Mouse (Mus musculus): ENCODE results near the gene Slc30a1.

Gene Slc30a1

GRCm38 (mm10) chr1:191906571-191907430 lies at the start of gene Slc30a1:
Slc30a1 (plus strand) TSS chr1:191906767.
- DNase-seq: peak; percentile 98 to 99

DNA sequence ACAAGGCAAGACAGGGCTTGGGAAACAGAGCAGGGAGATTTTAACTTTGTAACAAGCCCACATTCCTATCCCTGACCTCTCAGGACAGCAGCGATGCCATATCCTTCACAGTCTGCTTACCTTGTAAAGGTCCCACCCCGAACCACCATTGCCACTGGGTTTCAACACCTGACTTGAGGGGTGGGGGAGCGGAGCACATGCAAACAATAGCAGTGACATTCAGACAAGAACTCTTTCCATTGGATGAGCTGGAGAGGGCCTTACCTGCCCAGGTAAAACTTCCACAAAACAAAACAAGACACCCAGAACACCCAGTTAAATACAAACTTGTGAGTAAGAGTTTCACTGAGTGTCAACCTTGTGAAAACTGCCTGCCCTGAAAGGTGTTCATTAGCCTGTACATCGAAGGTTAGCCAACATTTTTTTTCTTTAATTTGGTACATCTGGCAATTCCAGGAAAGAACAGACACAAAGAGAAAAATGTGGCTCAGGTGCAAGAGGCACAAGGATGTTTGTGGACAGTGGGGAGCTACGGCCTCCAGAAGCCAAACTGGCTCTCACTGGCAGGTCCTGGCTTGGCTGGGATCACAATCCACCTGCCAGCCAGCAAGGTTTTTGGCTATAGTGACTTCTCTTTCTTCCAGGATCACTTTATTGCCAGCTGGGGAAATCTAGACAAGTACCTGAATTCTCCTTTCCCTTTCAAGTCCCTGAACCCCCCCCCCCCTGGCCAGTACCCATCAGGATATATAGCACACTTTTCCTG lies 49.5 kb upstream of the Slc30a1 start:
- DNase-seq: no peak

- DNase-seq: no peak
Measured at GRCm38 (mm10) chr1:191858136-191858535, 48.4 kb upstream of the Slc30a1 start.

- no peak for DNase-seq
Measured at GRCm38 (mm10) chr1:191859847-191860246, 46.7 kb upstream of the Slc30a1 start.

DNA sequence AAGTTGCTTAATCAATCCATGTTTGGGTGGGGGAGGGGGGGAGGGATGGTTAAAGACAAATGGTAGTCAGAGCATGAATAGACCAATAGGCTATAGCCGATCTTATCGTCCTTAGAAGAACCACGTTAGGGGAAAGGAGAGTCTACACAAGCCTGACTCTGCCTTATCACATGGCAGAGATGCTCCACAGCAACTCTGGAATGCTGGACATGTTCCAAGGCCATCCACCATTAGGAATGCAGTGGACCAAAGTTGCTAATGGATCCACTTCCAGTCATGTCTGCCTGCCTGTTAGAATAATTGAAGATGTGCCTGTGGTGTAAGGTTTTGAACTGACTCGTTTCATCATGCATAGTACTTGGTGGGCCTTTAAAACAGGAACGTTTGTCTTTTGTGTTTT lies 45.3 kb upstream of the Slc30a1 start:
- no peak for DNase-seq

DNA sequence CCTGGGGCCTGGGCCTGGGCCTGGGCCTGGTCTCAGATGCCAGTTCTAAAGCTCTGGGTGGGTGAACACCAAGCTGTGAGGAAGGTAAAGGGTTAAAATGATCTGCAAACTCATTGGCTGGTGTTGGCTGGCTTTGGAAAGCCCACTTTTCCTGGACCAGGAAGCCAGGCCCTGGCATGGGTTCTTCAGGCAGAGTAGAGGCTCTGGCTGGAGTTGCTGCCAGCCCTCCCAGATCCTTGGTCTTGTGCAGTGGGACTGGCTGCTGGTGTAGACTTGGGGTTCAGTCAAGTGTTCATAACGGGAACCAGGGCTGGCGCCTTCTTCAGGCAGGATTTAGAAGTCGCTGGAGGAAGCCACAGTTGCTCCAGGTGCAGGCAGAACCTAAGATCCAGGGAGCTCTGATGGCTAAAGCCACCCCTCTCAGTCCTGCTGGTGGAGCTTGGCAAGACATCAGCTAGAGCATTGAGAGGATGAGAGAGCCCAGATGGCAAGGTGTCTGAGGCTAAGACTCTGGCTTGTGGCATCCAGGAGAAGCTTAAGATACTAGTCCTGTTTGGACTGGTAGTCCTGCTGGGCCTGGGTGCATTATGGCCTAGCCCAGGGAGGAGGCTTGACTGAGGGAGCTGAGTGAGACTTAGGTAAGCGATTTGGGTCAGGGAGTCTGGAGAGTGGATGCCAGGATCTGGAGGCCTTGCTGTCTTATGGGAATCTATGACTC lies 42.6 kb upstream of the Slc30a1 start:
- no peak for DNase-seq

DNA sequence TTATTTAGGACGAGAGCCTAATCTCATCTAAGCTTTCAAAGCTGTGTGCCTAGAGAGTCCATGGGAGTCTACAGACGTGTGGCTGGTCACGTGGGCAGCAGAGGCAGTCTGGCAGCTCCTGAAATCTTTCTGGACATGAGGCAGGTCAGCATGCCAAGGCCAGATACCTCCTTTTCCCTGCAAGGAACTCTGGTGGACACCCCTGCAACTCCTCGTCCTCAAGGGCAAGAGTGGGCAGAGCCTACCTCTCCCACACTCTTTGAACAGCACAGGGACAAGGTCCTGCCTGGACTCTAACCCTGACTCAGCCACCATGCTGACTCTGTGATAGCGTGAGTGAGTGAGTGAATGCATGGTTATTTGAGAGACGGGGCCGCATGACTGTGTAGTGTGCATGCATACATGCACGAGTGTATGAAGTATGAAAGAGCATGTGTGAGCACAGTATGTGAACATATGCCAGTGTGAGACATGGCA lies 42.0 kb upstream of the Slc30a1 start:
- no peak for DNase-seq

DNA sequence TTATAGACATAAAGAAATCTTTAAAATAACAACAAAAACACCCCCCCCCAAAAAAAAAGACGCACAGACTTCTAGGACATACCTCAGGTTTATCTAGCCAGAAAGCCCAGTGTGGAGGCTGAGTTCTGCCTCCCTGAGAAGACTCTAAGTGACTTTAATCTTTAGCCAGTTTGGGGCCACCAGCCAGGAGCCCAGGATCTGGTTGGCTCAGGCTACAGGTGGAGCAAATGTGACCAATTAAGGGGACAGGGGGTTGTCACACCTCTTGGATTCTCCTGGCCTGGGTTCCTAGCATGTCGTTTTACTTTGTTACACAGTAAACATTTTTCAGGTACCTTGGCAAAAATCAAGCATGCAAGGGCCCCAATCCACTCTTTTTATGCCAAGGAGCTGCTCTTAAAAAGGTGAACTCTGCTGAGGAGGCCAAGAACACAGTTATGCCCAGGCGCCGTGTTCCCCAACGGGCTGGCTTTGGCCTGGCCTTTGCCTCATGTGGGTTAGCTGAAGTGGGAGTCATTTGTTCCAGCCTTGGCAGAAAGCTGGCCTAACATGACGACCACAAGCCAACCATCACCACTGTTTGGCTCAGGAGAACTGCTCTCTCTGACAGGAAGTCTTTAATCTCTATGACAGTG lies 34.4 kb upstream of the Slc30a1 start:
- DNase-seq: no peak

- no peak for DNase-seq
Measured at GRCm38 (mm10) chr1:191875006-191875405, 31.6 kb upstream of the Slc30a1 start.

DNA sequence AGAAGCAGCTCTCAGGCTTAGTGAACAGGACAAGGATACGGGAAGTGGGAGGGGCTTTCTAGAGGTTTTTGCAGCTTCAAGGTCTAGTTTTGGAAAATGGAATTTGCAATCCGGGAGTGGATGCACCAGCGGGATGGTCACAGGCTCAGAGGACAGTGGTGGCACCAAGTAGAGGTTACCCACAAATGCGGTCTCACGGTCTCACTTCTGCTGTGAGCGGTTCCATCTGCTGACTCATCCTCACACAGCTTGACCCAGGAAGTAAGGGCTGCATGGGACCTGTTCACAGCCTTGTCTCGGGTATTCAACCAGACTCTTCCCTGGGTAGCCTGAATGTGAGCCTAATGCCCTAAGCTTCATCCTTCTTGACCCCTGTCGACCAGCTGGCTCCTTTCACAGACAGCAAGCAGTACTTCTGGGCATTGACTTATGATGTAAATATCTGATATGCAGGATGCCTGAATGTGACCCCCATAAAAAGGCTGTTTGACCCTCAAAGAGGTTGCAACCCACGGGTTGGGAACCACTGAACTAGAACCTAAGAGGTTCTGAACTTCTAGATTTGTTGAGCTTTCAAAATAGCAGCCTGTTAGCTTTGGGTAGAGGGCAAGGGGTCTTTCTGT lies 30.8 kb upstream of the Slc30a1 start:
- DNase-seq: no peak

DNA sequence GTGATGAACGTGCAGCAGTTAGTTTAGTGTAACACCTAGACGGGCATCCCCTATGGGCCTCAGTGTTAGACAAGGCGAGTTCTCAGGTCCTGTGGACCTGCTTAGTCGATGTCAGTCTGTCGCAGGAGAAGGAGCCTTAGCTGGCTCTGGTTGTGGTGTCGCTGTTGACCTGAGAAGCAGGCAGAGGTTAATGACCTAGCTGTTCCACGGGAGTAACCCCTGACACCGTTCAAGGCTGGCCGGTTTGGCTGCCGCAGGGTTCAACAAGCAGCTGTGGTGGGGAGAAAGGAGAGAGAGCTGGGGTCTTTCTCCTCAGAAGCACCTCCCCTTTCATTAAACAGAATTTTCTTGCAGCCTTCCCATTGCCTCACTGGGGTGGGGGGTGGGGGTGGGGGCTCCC lies 28.9 kb upstream of the Slc30a1 start:
- no peak for DNase-seq

DNA sequence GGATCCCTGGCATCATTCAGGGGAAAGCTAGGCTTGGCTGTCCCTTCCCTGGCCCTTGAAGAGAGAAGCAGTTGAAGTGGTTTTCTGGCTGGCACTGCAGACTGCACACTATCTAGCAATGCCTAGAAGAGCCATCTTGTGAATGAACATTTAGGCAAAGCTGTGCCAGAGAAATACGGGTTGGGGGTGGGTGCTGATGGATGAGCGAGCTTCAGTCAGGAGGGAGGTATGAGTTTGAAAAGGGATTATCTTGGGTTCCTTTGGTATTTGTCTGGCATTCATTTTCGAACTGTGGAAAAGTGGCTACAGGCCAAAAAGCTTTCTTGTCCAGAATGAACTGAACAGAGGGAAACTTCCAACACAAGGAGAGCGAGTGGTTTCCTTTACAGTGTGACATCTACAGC lies 28.0 kb upstream of the Slc30a1 start:
- DNase-seq: no peak

GRCm38 (mm10) chr1:191880247-191880646 lies 26.3 kb upstream of the Slc30a1 start:
- no peak for DNase-seq

DNA sequence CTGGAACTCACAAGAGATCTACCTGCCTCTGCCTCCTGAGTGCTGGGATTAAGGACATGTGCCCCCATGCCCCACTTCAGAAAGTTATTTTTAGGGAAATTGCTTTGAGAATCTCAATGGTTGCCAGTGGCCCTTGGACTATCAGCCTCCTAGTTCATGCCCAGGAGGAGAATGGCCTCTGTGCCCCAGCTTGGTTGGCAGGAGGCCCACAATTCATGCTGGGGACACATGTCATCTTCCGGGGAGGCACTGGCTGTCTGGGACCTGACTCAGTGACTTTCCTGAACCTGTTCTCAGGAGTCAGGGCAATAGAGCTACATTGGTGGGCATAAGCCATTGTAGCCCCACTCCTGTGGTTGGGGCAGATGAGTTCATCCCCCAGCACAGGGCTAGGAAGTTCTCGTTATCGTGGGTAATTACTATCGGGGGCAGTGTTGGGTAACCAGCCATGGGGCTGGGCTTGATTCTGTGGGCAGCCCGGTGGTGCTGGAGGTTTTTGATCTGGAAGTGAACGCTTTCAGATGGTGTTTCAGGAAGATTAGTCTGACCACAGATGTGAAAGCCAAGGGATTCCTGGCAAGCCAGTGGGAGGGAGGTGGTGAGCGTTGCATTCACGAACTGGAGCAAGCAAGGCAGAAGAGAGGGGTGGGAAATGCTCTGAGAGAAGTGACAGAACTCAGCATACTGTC lies 25.5 kb upstream of the Slc30a1 start:
- DNase-seq: no peak

DNA sequence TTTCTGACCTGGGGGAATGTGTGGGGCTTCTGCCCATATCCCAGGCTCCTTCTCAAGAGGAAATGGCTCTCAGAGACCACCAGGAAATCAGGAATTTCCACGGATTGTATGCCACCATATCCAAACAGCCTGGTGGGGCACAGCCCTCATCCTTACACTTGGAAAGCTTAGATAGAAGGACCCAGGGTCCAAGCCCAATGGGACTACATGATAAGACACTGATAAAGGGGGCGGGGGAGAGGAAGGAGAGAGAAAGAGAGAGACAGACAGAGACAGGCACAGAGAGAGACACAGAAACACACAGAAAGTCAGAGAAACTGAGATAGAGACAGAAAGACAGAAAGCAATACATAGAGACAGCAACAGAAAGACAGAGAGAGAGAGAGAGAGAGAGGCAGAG lies 24.9 kb upstream of the Slc30a1 start:
- DNase-seq: no peak

- DNase-seq: no peak
Measured at GRCm38 (mm10) chr1:191882474-191883206, 23.9 kb upstream of the Slc30a1 start.

- no peak for DNase-seq
Measured at GRCm38 (mm10) chr1:191883654-191884053, 22.9 kb upstream of the Slc30a1 start.

DNA sequence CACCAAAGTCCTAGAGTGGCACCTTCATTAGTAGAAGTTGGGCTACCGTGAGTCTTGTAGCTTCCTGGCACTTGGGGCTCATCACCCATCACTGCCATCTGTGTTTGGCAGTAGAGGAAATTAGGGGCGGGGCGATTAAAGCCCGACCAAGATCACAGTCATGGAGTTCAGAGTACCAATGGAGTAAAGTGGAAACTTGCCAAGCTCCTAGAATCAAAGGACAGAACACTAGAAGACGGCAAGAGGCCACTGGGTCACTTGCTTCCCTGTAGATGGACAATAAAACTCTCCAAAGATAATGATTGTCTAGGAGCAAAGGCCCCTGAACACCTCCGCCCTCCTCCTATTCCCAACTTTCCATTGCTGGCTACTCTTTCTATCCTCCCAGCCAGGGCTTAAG lies 14.7 kb upstream of the Slc30a1 start:
- DNase-seq: no peak

DNA sequence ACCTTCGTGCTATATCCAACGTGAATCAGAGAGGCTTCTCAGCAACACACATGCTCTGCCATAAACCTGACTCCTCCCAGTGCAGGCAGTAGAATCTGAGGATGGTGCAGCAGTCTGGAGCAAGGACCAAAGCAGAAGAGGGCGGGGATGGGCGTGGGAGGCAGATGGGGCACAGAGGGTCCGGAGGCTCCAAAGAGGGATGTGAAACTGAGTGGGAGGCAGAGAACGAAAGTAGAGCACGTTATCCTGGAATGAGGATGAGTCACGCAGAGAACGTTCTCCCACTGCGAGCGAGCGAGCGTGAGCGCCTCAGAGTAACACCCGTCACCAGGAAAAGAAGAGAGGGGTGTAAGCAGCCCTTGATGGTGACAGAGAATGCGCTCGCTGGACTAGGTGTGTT lies 12.2 kb upstream of the Slc30a1 start:
- no peak for DNase-seq

GRCm38 (mm10) chr1:191894857-191895256 lies 11.7 kb upstream of the Slc30a1 start:
- DNase-seq: no peak

Data from thymus, postnatal 36 days (tissue).